Mouse (Mus musculus): Measurements from ENCODE around the gene Mak. TPM values are rescaled to one million over a fixed set of nuclear protein-coding genes. Genes with fewer than 3 reads are reported as not detected.

The Mak gene
- total and polyA plus RNA-seq, 3 experiments: not detected

- Histone ChIP-seq H3K9me3 (replicated peaks; ENCODE audit: insufficient read depth, low read length) (no peaks in the 10 kb centered on the region), H3K27ac (ENCODE audit: control insufficient read depth, low read depth, low read length) (no peak overlapping the region), H3K79me2 (ENCODE audit: control insufficient read depth, insufficient read depth, low read length, poor library complexity) (peaks cover 9% of the 10 kb centered on the region), H3K4me3 (ENCODE audit: control insufficient read depth in 1 of 2, insufficient read depth in 1 of 2, low read depth in 2 of 2, low read length in 2 of 2) (no peak overlapping the region), H3K9ac (ENCODE audit: control insufficient read depth, low read depth, low read length, poor library complexity, severe bottlenecking) (no peak overlapping the region), H3K4me1 (ENCODE audit: control insufficient read depth in 1 of 2, insufficient read depth in 2 of 2, low read length in 2 of 2) (peaks cover 5 to 30% of the 10 kb centered on the region in 2 experiments), H3K36me3 (ENCODE audit: control insufficient read depth in 1 of 2, insufficient read depth in 2 of 2, low read length in 2 of 2) (peaks cover 4 to 23% of the 10 kb centered on the region in 2 experiments), H3K27me3 (ENCODE audit: control insufficient read depth in 1 of 2, insufficient read depth in 2 of 2, low read length in 2 of 2) (no peaks in the 10 kb centered on the region)
- DNase-seq (ENCODE audit: low read depth, low spot score): no peak
- no peak for TF ChIP-seq TBP (IDR thresholded peaks at IDR 0.05; ENCODE audit: low read depth, low read length)
- TF ChIP-seq CTCF (IDR thresholded peaks at IDR 0.05 in 2 of 3, conservative IDR thresholded peaks at IDR 0.05 in 1 of 3; ENCODE audit: control insufficient read depth in 1 of 3, insufficient read depth in 1 of 3, low read depth in 2 of 3, low read length in 3 of 3, poor library complexity in 1 of 3, severe bottlenecking in 1 of 3): no peak
- TF ChIP-seq ZC3H11A (IDR thresholded peaks at IDR 0.05; ENCODE audit: low read depth, low read length): no peak
- no peak for TF ChIP-seq TAL1 (IDR thresholded peaks at IDR 0.05; ENCODE audit: low read length)
- no peak for TF ChIP-seq MYB (IDR thresholded peaks at IDR 0.05; ENCODE audit: low read depth, low read length)
- TF ChIP-seq POLR2AphosphoS5 (IDR thresholded peaks at IDR 0.05; ENCODE audit: borderline replicate concordance, low read depth, low read length): no peak
- TF ChIP-seq HCFC1 (IDR thresholded peaks at IDR 0.05; ENCODE audit: low read depth, low read length): no peak
- TF ChIP-seq RCOR1 (IDR thresholded peaks at IDR 0.05; ENCODE audit: low read depth, low read length): no peak
- TF ChIP-seq GATA1 (IDR thresholded peaks at IDR 0.05; ENCODE audit: low read depth, low read length): no peak
- TF ChIP-seq POLR2AphosphoS2 (IDR thresholded peaks at IDR 0.05; ENCODE audit: low read length): no peak
- TF ChIP-seq MEF2A (IDR thresholded peaks at IDR 0.05; ENCODE audit: extremely low read depth, insufficient replicate concordance, low read depth, low read length, poor library complexity, severe bottlenecking): no peak
- no peak for TF ChIP-seq CHD1 (IDR thresholded peaks at IDR 0.05; ENCODE audit: low read depth, low read length)
- TF ChIP-seq MAZ (IDR thresholded peaks at IDR 0.05; ENCODE audit: low read depth, low read length): no peak
- TF ChIP-seq USF2 (IDR thresholded peaks at IDR 0.05; ENCODE audit: borderline replicate concordance in 1 of 2, insufficient read depth in 1 of 2, low read depth in 1 of 2, low read length in 2 of 2): no peak
- TF ChIP-seq RAD21 (IDR thresholded peaks at IDR 0.05; ENCODE audit: low read depth, low read length): no peak
These were observed 57.4 kb downstream of the Mak start for GRCm38 (mm10) chr13:41022099-41022498.

DNA sequence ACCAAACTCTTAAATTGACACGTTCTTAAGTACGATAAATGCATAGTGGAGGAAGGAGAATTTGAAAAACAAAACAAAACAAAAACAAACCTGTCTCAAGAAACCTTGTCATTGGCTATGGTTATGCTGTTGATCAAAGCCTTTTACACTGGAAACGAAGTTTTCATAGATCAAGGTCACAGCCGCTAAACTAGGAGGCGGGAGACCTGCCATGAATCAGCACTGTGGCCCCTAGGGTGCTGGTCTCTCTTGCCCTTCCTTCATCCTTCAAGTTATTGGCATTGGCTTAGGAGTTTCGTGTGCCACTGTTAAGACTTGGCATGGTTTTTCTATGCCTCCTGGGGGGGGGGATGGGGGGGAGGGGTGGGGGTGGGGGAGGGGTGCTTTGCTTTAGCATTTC is 57.9 kb downstream of the Mak start:
- Histone ChIP-seq H3K9me3 (replicated peaks; ENCODE audit: insufficient read depth, low read length) (no peaks in the 10 kb centered on the region), H3K9ac (ENCODE audit: control insufficient read depth, low read depth, low read length, poor library complexity, severe bottlenecking) (no peak overlapping the region), H3K27ac (ENCODE audit: control insufficient read depth, low read depth, low read length) (no peak overlapping the region), H3K36me3 (ENCODE audit: control insufficient read depth in 1 of 2, insufficient read depth in 2 of 2, low read length in 2 of 2) (peaks cover 4 to 23% of the 10 kb centered on the region in 2 experiments), H3K4me1 (ENCODE audit: control insufficient read depth in 1 of 2, insufficient read depth in 2 of 2, low read length in 2 of 2) (peaks cover 5 to 30% of the 10 kb centered on the region in 2 experiments), H3K27me3 (ENCODE audit: control insufficient read depth in 1 of 2, insufficient read depth in 2 of 2, low read length in 2 of 2) (no peaks in the 10 kb centered on the region), H3K4me3 (ENCODE audit: control insufficient read depth in 1 of 2, insufficient read depth in 1 of 2, low read depth in 2 of 2, low read length in 2 of 2) (no peak overlapping the region), H3K79me2 (ENCODE audit: control insufficient read depth, insufficient read depth, low read length, poor library complexity) (peaks cover 14% of the 10 kb centered on the region)
- DNase-seq (ENCODE audit: low read depth, low spot score): no peak
- TF ChIP-seq POLR2AphosphoS5 (IDR thresholded peaks at IDR 0.05; ENCODE audit: borderline replicate concordance, low read depth, low read length): no peak
- TF ChIP-seq RCOR1 (IDR thresholded peaks at IDR 0.05; ENCODE audit: low read depth, low read length): no peak
- no peak for TF ChIP-seq USF2 (IDR thresholded peaks at IDR 0.05; ENCODE audit: borderline replicate concordance in 1 of 2, insufficient read depth in 1 of 2, low read depth in 1 of 2, low read length in 2 of 2)
- no peak for TF ChIP-seq ELF1 (IDR thresholded peaks at IDR 0.05; ENCODE audit: low read depth, low read length)
- no peak for TF ChIP-seq POLR2A (IDR thresholded peaks at IDR 0.05; ENCODE audit: control insufficient read depth in 1 of 2, insufficient read depth in 1 of 2, low read depth in 1 of 2, low read length in 2 of 2, poor library complexity in 1 of 2)
- no peak for TF ChIP-seq UBTF (IDR thresholded peaks at IDR 0.05; ENCODE audit: borderline replicate concordance, insufficient read depth, low read depth, low read length)
- no peak for TF ChIP-seq E2F4 (IDR thresholded peaks at IDR 0.05; ENCODE audit: borderline replicate concordance, low read depth, low read length)
- TF ChIP-seq GABPA (IDR thresholded peaks at IDR 0.05; ENCODE audit: low read depth, low read length): no peak

All from MEL (cell line).